Mouse (Mus musculus) kidney, postnatal 0 days (tissue): ENCODE data around the gene Milr1. TPM values are rescaled to one million over a fixed set of nuclear protein-coding genes. Genes with fewer than 3 reads are reported as not detected.

Experiments
- ATAC-seq: fragments of 200-750 bp; cut with Nextera tagmentation; replicated peaks from 2 replicates; pipeline ENCODE4 v1.8.0; 2017; ENCODE audit warnings: low read depth, moderate number of reproducible peaks, moderate TSS enrichment, moderate library complexity; ENCODE audit not compliant: low FRiP score
- DNase-seq: peaks from one replicate; pipeline ENCODE4 v3.0.0-alpha.2; 2016; ENCODE audit warnings: low spot score
- H3K27ac ChIP-seq: fragments of 300-500 bp; sonication (generic); 2 replicates; pipeline ENCODE4 v1.5.1; 2014; ENCODE audit warnings: mild to moderate bottlenecking
- H3K27me3 ChIP-seq: fragments of 300-500 bp; sonication (generic); 2 replicates; pipeline ENCODE4 v1.6.1; 2014; ENCODE audit warnings: low read length, mixed read lengths; ENCODE audit not compliant: insufficient read depth
- H3K36me3 ChIP-seq: fragments of 300-500 bp; sonication (generic); 2 replicates; pipeline ENCODE4 v1.6.1; 2014; ENCODE audit warnings: low read length, mixed read lengths; ENCODE audit not compliant: insufficient read depth
- H3K4me1 ChIP-seq: fragments of 300-500 bp; sonication (generic); replicated peaks from 2 replicates; pipeline ENCODE4 v1.6.1; 2014; ENCODE audit warnings: antibody characterized with exemption, low read length, mixed read lengths; ENCODE audit not compliant: insufficient read depth
- H3K4me2 ChIP-seq: fragments of 300-500 bp; sonication (generic); 2 replicates; pipeline ENCODE4 v1.6.1; 2014; ENCODE audit warnings: mild to moderate bottlenecking, low read length, moderate library complexity, mixed read lengths
- H3K4me3 ChIP-seq: fragments of 300-500 bp; sonication (generic); replicated peaks from 2 replicates; pipeline ENCODE4 v1.5.1; 2014; ENCODE audit warnings: low read depth, low read length
- H3K9ac ChIP-seq: fragments of 300-500 bp; sonication (generic); 2 replicates; pipeline ENCODE4 v1.6.1; 2014; ENCODE audit warnings: low read depth, low read length
- H3K9me3 ChIP-seq: fragments of 300-500 bp; sonication (generic); replicated peaks from 2 replicates; pipeline ENCODE4 v1.6.1; 2016; ENCODE audit warnings: low read length, inconsistent platforms, mixed read lengths
- CTCF ChIP-seq: IDR thresholded peaks from 2 replicates; pipeline ENCODE4 v1.5.1; 2016; ENCODE audit warnings: antibody characterized with exemption, low read depth, mild to moderate bottlenecking, moderate library complexity
- WGBS: fragments of 180-500 bp; shearing (Covaris S2); extraction: QIAGEN DNeasy Blood & Tissue Kit; methylation state at CpG from one replicate; pipeline ENCODE4 v1.1.7; 2014; 5-methylcytosine and 5-hydroxymethylcytosine counted together
- microRNA-seq: library from miRNA; unstranded; fragments of <30 nt; microRNA quantifications from one replicate; pipeline ENCODE4, GENCODE M21; 2016
- polyA plus RNA-seq: library from polyadenylated mRNA; unstranded; fragments of >200 nt; fragmentation: Nextera tagmentation; extraction: Ambion mirVana; gene quantifications from 2 replicates; pipeline ENCODE4 v1.2.1, GENCODE M21; 2015

Milr1 gene
- polyA plus RNA-seq, 1 experiment from 2014 or later: 0.78 TPM

DNA sequence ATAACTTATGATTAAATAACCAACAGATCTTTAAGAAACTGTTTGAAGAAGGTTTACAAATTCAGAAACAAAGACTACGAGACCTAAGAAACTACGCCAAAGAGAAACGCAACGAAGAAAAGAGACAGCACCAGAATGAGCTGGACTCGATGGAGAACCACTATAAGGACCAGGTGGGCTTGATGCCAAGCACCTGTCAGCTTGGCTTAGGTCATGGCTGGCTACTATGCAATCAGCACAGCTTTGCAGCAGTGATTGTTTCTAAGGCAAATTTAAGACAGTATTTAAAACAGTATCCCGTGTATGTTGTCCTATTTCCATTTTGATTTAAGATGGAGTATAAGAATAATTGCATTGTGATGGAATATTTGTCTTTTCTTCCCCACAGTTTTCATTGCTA is 66.8 kb downstream of the Milr1 start:
- Histone ChIP-seq H3K4me1 (no peaks in the 10 kb centered on the region), H3K36me3 (peaks cover 46% of the 10 kb centered on the region; the same call in 1 of the 2 replicates), H3K27me3 (no peaks in the 10 kb centered on the region), H3K4me3 (no peak overlapping the region), H3K9me3 (no peaks in the 10 kb centered on the region), H3K4me2 (no peak overlapping the region), H3K27ac (no peak overlapping the region), H3K9ac (no peak overlapping the region)
- TF ChIP-seq CTCF: no peak
- DNase-seq (no peak), ATAC-seq (no peak)
- 86% methylated on average over 6 of the region's 6 CpGs for WGBS

- WGBS: 45% methylated on average over 9 of the region's 9 CpGs
- Histone ChIP-seq H3K27ac (no peak overlapping the region), H3K4me1 (no peaks in the 10 kb centered on the region), H3K4me2 (no peak overlapping the region), H3K4me3 (no peak overlapping the region), H3K36me3 (peaks cover 51% of the 10 kb centered on the region; the same call in 1 of the 2 replicates), H3K9me3 (no peaks in the 10 kb centered on the region), H3K27me3 (no peaks in the 10 kb centered on the region), H3K9ac (no peak overlapping the region)
- DNase-seq (peak; percentile 47), ATAC-seq (no peak)
- TF ChIP-seq CTCF: no peak
Measured at GRCm38 (mm10) chr11:106818341-106818740, 67.3 kb downstream of the Milr1 start.

Small RNA genes lying within 50 kb of the gene (microRNA-seq; reads per million reads assigned to microRNA genes)
- gene Gm25994 (not detected), gene Mir3064 (4.4 reads per million, percentile 12 among the genes with 10 or more reads in this experiment)

Other genes starting within 250 kb of the Milr1 start
- 8.4 and 9.0 TPM in 2 replicates for gene Tex2, start 137.8 kb upstream of the Milr1 start, polyA plus RNA-seq
- 54.1 and 55.0 TPM in 2 replicates for gene Pecam1, start 598 bp upstream of the Milr1 start, polyA plus RNA-seq
- 11.1 and 11.9 TPM in 2 replicates for gene Polg2, start 28.3 kb downstream of the Milr1 start, polyA plus RNA-seq
- 297 and 309 TPM in 2 replicates for gene Ddx5, start 38.0 kb downstream of the Milr1 start, polyA plus RNA-seq
- gene Cep95, start 38.0 kb downstream of the Milr1 start, polyA plus RNA-seq: 12.7 and 13.8 TPM in 2 replicates
- 11.2 and 12.3 TPM in 2 replicates for gene Smurf2, start 169.5 kb downstream of the Milr1 start, polyA plus RNA-seq
- 157 and 170 TPM in 2 replicates for gene Kpna2, start 248.3 kb downstream of the Milr1 start, polyA plus RNA-seq